Mouse (Mus musculus) ES-Bruce4 (cell line): ENCODE data around the gene Sec14l1. TPM values are rescaled to one million over a fixed set of nuclear protein-coding genes. Genes with fewer than 3 reads are reported as not detected.

ENCODE experiments used
- H3K27ac ChIP-seq: 2 replicates; pipeline ENCODE4 v1.5.1; 2012; ENCODE audit warnings: low read length, inconsistent platforms; ENCODE audit not compliant: insufficient read depth
- H3K27me3 ChIP-seq: 2 replicates; pipeline ENCODE4 v1.6.1; 2012; ENCODE audit warnings: mild to moderate bottlenecking, low read length, inconsistent platforms; ENCODE audit not compliant: control insufficient read depth, poor library complexity, insufficient read depth, severe bottlenecking
- H3K36me3 ChIP-seq: 2 replicates; pipeline ENCODE4 v1.6.1; 2012; ENCODE audit warnings: inconsistent platforms, mild to moderate bottlenecking, low read length, moderate library complexity; ENCODE audit not compliant: control insufficient read depth, poor library complexity, insufficient read depth, severe bottlenecking
- H3K4me1 ChIP-seq: one replicate; pipeline ENCODE4 v1.8.1; 2011; ENCODE audit warnings: low read length; ENCODE audit not compliant: control insufficient read depth, insufficient read depth
- H3K4me3 ChIP-seq: 2 replicates; pipeline ENCODE4 v1.5.1; 2011; ENCODE audit warnings: low read depth, mild to moderate bottlenecking, low read length
- H3K9ac ChIP-seq: 2 replicates; pipeline ENCODE4 v1.6.1; 2012; ENCODE audit warnings: low read depth, mild to moderate bottlenecking, inconsistent platforms; ENCODE audit not compliant: poor library complexity, severe bottlenecking
- H3K9me3 ChIP-seq: replicated peaks from 2 replicates; pipeline ENCODE4 v1.6.1; 2012; ENCODE audit warnings: mild to moderate bottlenecking, low read length, inconsistent platforms; ENCODE audit not compliant: control insufficient read depth, poor library complexity, insufficient read depth, severe bottlenecking
- CTCF ChIP-seq: IDR thresholded peaks from one replicate; pipeline ENCODE4 v1.8.1; 2011; ENCODE audit warnings: low read depth, low read length
- EP300 ChIP-seq: IDR thresholded peaks from 2 replicates; pipeline ENCODE4 v1.6.1; 2011; ENCODE audit warnings: low read depth, low read length; ENCODE audit not compliant: insufficient read depth
- POLR2A ChIP-seq: IDR thresholded peaks from one replicate; pipeline ENCODE4 v1.8.1; 2011; ENCODE audit warnings: low read length; ENCODE audit not compliant: insufficient read depth
- polyA plus RNA-seq: library from polyadenylated mRNA; stranded (reverse); fragments of >200 nt; gene quantifications from 2 replicates; pipeline ENCODE4 v1.2.4, GENCODE M21; 2011; ENCODE audit warnings: low read depth; ENCODE audit not compliant: missing spikeins, insufficient read depth, insufficient read length

Sec14l1 gene
- polyA plus RNA-seq, 1 experiment, result 77.7 TPM

GRCm38 (mm10) chr11:117204606-117205005, 89.6 kb downstream of the Sec14l1 start:
- Histone ChIP-seq H3K9ac (no peak overlapping the region), H3K27me3 (no peaks in the 10 kb centered on the region), H3K4me3 (no peak overlapping the region), H3K4me1 (no peaks in the 10 kb centered on the region), H3K36me3 (no peaks in the 10 kb centered on the region), H3K27ac (no peak overlapping the region), H3K9me3 (no peaks in the 10 kb centered on the region)
- TF ChIP-seq EP300 (no peak), POLR2A (no peak), CTCF (no peak)

- Histone ChIP-seq H3K27me3 (no peaks in the 10 kb centered on the region), H3K27ac (no peak overlapping the region), H3K9me3 (no peaks in the 10 kb centered on the region), H3K9ac (no peak overlapping the region), H3K36me3 (no peaks in the 10 kb centered on the region), H3K4me1 (no peaks in the 10 kb centered on the region), H3K4me3 (no peak overlapping the region)
- no peak for TF ChIP-seq EP300
- TF ChIP-seq CTCF, result no peak
- no peak for TF ChIP-seq POLR2A
Measured at GRCm38 (mm10) chr11:117205042-117205441, 90.1 kb downstream of the Sec14l1 start.

GRCm38 (mm10) chr11:117205447-117205846, 90.5 kb downstream of the Sec14l1 start:
- Histone ChIP-seq H3K4me3 (no peak overlapping the region), H3K4me1 (no peaks in the 10 kb centered on the region), H3K27me3 (no peaks in the 10 kb centered on the region), H3K27ac (no peak overlapping the region), H3K9ac (no peak overlapping the region), H3K9me3 (no peaks in the 10 kb centered on the region), H3K36me3 (no peaks in the 10 kb centered on the region)
- TF ChIP-seq POLR2A (no peak), CTCF (no peak), EP300 (no peak)

GRCm38 (mm10) chr11:117207436-117207835, 92.5 kb downstream of the Sec14l1 start:
- Histone ChIP-seq H3K27ac (no peak overlapping the region), H3K36me3 (no peaks in the 10 kb centered on the region), H3K27me3 (no peaks in the 10 kb centered on the region), H3K9ac (no peak overlapping the region), H3K9me3 (no peaks in the 10 kb centered on the region), H3K4me3 (no peak overlapping the region), H3K4me1 (no peaks in the 10 kb centered on the region)
- TF ChIP-seq POLR2A (no peak), CTCF (no peak), EP300 (no peak)

- Histone ChIP-seq H3K27me3 (no peaks in the 10 kb centered on the region), H3K36me3 (no peaks in the 10 kb centered on the region), H3K4me3 (no peak overlapping the region), H3K27ac (no peak overlapping the region), H3K9ac (no peak overlapping the region), H3K4me1 (no peaks in the 10 kb centered on the region), H3K9me3 (no peaks in the 10 kb centered on the region)
- TF ChIP-seq POLR2A, result no peak
- TF ChIP-seq CTCF, result no peak
Measured at GRCm38 (mm10) chr11:117208151-117208673, 93.2 kb downstream of the Sec14l1 start.

Other genes starting within 250 kb of the Sec14l1 start
- gene Mgat5b, start 196.3 kb upstream of the Sec14l1 start, polyA plus RNA-seq, result 9.3 and 10.2 TPM in 2 replicates
- 123 and 146 TPM in 2 replicates for gene Sept9, start 84.5 kb downstream of the Sec14l1 start, polyA plus RNA-seq